Mouse (Mus musculus): ENCODE data around the gene Robo2. TPM values are rescaled to one million over a fixed set of nuclear protein-coding genes. Genes with fewer than 3 reads are reported as not detected.

Gene Robo2
- polyA plus RNA-seq, 1 experiment = not detected

DNA sequence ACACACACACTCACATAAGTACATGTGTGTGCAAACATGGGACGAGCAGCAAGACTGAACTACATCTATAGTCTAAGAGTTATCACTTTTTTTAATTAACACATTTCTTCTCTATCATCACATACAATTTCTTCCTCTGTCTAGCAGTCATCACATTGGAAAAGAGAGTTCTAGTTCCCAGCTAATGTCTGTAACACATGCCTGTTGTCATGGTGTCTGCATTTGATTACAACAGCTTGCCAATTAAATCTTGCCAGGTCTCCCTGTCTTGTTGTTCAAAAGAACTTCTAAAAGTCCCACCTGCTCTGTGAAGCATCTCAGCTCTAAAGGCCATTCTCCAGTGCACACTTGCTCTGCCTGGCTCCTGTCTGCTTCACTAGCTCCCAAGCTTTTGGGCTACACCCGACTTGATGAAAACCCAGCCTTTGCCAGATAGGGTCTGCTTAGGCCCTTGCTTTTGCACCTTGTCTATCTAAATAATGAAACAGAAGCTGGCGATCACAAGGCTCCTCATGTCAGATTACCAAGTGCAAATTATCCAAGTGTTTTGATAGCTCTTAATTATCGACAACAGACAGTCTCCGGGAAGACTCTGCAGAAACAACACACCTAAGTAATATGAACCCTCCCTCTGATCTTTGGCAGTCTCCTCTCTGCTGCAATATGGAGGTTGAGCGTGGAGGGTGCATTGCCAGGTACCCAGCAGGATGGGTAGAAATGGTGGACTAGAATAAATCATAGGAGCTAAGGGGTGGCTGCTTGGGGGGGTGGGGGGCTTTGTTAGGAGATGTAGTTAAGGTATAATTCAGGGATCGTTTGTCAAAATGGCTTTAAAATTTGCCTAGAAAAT is 186.0 kb downstream of the Robo2 start:
- no peaks in the 10 kb centered on the region for H3K36me3 ChIP-seq (replicated peaks; ENCODE audit: low read length)
- H3K9me3 ChIP-seq = no peaks in the 10 kb centered on the region
- no peak overlapping the region for H3K4me3 ChIP-seq (replicated peaks)
- no peaks in the 10 kb centered on the region for H3K27me3 ChIP-seq (replicated peaks)
- TF ChIP-seq FLI1 (IDR thresholded peaks at IDR 0.05; ENCODE audit: low read length) (no peak), GATA1 (IDR thresholded peaks at IDR 0.05; ENCODE audit: borderline replicate concordance, low read length) (no peak)
- H3K4me1 ChIP-seq = no peaks in the 10 kb centered on the region

DNA sequence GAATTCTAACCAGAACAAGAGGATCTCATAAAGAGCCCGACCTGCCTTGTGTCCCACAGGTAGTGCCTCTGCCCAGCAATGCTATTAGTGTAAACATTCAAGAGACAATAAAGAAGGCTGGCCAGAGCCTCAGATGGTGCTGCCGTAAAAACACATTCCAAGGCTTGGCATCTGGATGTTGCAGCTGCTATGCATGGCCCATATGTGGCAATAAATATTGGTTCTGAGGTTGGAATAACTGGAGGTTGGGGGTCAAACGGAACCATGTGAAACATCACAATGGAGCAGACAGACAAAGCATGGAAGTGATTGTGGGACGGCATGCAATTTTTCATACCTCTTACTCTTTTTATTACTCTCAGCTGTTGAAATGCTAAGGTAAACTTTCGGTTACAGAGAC is 189.1 kb downstream of the Robo2 start:
- Histone ChIP-seq H3K36me3 (replicated peaks; ENCODE audit: low read length) (no peaks in the 10 kb centered on the region), H3K4me1 (no peaks in the 10 kb centered on the region), H3K27me3 (replicated peaks) (no peaks in the 10 kb centered on the region), H3K4me3 (replicated peaks) (no peak overlapping the region), H3K9me3 (no peaks in the 10 kb centered on the region)
- TF ChIP-seq FLI1 (IDR thresholded peaks at IDR 0.05; ENCODE audit: low read length) (no peak), GATA1 (IDR thresholded peaks at IDR 0.05; ENCODE audit: borderline replicate concordance, low read length) (no peak)

DNA sequence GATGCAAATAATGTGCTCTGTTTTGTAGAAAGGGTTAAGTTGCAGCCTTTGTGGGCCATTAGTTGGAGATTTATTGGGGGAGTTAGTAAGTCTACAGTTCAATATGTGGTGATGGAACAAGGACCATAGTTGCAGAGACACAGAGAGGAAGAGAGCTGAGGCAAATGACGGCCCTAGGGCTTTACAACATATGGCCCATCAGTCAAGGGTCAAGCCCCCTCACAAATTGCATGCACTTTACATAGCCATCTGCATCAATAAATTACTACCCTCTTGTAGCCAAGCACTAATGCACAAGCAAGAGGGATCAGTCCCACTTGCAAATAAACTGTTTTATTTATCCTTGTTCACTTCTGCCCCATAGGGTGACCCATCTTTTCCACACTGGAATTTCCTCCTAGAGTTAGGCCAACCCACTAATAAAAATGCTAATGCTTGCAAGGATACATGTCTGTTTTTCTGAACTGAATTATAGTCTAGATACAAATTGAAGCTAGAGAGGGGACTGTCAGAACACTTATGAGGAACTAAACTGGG is 194.7 kb downstream of the Robo2 start:
- H3K4me3 ChIP-seq (replicated peaks) = no peak overlapping the region
- no peaks in the 10 kb centered on the region for H3K27me3 ChIP-seq (replicated peaks)
- H3K9me3 ChIP-seq = peaks cover 4% of the 10 kb centered on the region; the same call in 1 of the 2 replicates
- TF ChIP-seq GATA1 (IDR thresholded peaks at IDR 0.05; ENCODE audit: borderline replicate concordance, low read length) = no peak
- no peak for TF ChIP-seq FLI1 (IDR thresholded peaks at IDR 0.05; ENCODE audit: low read length)
- no peaks in the 10 kb centered on the region for H3K36me3 ChIP-seq (replicated peaks; ENCODE audit: low read length)
- no peaks in the 10 kb centered on the region for H3K4me1 ChIP-seq

DNA sequence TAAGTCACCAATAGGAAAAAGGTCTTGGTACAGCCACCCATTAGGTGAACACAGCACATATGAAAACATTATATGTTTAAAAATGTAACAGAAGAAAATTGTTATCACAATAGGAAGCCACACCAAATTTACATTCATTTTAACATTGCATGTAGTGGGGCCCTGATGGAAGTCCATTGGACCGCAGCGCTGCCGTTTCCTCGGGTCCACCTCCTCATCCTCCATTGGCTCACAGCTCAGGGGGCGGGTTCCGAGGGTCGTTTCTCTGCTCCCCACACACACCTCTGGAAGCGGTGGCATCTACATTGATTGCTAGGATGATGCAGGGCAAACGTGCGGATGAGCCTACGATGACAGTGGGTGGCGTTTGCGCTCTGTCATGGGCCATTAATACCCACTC is 195.8 kb downstream of the Robo2 start:
- Histone ChIP-seq H3K36me3 (replicated peaks; ENCODE audit: low read length) (no peaks in the 10 kb centered on the region), H3K9me3 (peaks cover 4% of the 10 kb centered on the region; the same call in 1 of the 2 replicates), H3K4me1 (no peaks in the 10 kb centered on the region), H3K27me3 (replicated peaks) (no peaks in the 10 kb centered on the region), H3K4me3 (replicated peaks) (no peak overlapping the region)
- TF ChIP-seq FLI1 (IDR thresholded peaks at IDR 0.05; ENCODE audit: low read length) (no peak), GATA1 (IDR thresholded peaks at IDR 0.05; ENCODE audit: borderline replicate concordance, low read length) (no peak)

DNA sequence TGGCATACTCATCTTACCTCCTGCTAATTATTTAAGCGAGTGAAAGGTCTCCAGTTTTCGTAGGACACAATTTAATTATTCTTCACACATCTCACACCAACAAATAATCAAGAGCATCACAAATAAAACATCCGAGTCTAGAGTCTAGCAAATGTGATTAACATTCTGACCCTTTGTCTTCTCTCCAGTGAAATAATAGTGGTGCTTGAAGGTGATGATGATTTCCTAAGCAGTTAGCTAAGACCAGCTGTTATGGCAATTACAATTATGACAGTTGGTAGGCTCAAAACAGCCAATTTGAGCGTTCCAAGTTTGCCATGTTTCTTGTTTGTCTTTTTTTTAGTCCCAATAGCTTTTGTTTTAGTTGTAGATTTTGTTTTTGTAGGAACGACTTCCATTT is 210.9 kb downstream of the Robo2 start:
- no peak for TF ChIP-seq GATA1 (IDR thresholded peaks at IDR 0.05; ENCODE audit: borderline replicate concordance, low read length)
- TF ChIP-seq FLI1 (IDR thresholded peaks at IDR 0.05; ENCODE audit: low read length) = no peak
- Histone ChIP-seq H3K36me3 (replicated peaks; ENCODE audit: low read length) (no peaks in the 10 kb centered on the region), H3K4me3 (replicated peaks) (no peak overlapping the region), H3K4me1 (no peaks in the 10 kb centered on the region), H3K27me3 (replicated peaks) (no peaks in the 10 kb centered on the region), H3K9me3 (no peaks in the 10 kb centered on the region)

DNA sequence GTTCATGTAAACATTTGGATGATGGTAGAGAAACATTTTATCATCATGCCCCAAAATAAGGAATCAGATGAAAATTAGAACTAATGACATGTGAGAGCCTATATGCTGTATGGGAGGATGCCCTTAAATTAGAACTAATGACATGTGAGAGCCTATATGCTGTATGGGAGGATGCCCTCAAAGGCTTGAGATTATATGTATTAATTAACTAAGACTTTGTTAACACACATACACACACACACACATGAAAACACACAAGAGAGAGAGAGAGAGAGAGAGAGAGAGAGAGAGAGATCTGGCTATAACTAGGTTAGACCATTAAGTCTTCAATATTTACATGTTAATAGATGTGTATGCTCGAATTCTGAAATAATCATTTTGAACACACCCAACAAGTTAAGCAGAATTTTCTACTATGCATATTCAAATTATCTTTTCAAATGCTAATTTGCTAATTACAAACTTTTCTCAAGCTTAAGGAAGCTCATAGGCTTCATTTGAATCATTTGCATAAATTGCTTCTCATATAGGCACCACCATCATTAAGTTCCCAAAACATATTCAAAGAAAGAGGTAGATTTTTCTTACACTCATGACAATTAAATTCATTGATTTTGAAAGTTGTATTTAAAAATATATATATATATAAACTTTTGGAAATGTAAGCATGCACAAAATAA is 211.5 kb downstream of the Robo2 start:
- TF ChIP-seq FLI1 (IDR thresholded peaks at IDR 0.05; ENCODE audit: low read length) (no peak), GATA1 (IDR thresholded peaks at IDR 0.05; ENCODE audit: borderline replicate concordance, low read length) (no peak)
- no peaks in the 10 kb centered on the region for H3K4me1 ChIP-seq
- H3K9me3 ChIP-seq = no peaks in the 10 kb centered on the region
- H3K4me3 ChIP-seq (replicated peaks) = no peak overlapping the region
- H3K36me3 ChIP-seq (replicated peaks; ENCODE audit: low read length) = no peaks in the 10 kb centered on the region
- H3K27me3 ChIP-seq (replicated peaks) = no peaks in the 10 kb centered on the region

DNA sequence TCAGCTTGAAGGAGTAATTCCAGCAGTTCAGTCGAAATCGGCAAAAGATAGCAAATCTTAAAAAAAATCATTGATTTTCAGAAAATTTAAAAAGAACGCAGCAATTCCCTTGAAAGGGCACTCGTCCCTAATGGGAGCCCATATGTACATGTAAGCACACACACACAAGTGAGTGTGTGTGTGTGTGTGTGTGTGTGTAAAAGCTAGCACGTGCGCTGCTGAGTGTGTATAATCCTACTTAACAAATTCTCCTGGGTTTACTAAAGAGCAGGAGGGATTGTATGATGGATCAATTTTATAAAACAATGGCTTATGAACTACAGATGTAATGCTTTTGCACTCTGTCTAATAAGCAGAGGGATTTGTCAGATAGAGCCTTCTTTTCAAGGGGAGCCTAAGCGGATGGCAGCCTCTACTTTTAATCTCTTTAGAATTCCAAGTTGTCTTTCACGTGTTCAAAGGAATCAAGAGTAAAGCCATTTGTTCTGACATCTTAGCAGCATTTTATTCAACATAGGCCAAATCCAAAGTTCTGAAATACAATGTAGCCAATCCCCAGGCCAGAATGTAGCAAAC is 218.6 kb downstream of the Robo2 start:
- no peak overlapping the region for H3K4me3 ChIP-seq (replicated peaks)
- no peaks in the 10 kb centered on the region for H3K4me1 ChIP-seq
- TF ChIP-seq FLI1 (IDR thresholded peaks at IDR 0.05; ENCODE audit: low read length) = no peak
- TF ChIP-seq GATA1 (IDR thresholded peaks at IDR 0.05; ENCODE audit: borderline replicate concordance, low read length) = no peak
- no peaks in the 10 kb centered on the region for H3K36me3 ChIP-seq (replicated peaks; ENCODE audit: low read length)
- no peaks in the 10 kb centered on the region for H3K27me3 ChIP-seq (replicated peaks)
- no peaks in the 10 kb centered on the region for H3K9me3 ChIP-seq

DNA sequence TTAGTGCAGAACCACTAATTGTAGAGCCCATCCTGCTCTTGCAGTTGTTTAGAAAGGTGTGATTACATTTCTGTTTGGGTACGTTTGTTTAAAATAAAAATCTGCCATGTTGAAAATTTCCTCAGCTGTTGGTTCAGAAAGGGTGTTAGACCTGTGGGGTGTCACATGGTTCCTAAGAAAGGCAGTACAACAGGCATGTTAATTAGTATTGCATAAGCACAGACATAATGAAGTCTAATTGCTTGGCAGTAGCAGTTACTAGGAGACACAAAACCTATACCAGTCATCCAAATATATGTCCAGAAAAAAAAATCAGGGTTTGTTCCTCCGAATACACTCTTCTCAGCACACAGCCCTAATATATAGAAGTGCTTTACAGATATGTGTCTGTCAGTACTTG is 220.0 kb downstream of the Robo2 start:
- no peak overlapping the region for H3K4me3 ChIP-seq (replicated peaks)
- TF ChIP-seq GATA1 (IDR thresholded peaks at IDR 0.05; ENCODE audit: borderline replicate concordance, low read length) (no peak), FLI1 (IDR thresholded peaks at IDR 0.05; ENCODE audit: low read length) (no peak)
- no peaks in the 10 kb centered on the region for H3K4me1 ChIP-seq
- no peaks in the 10 kb centered on the region for H3K27me3 ChIP-seq (replicated peaks)
- no peaks in the 10 kb centered on the region for H3K9me3 ChIP-seq
- H3K36me3 ChIP-seq (replicated peaks; ENCODE audit: low read length) = no peaks in the 10 kb centered on the region

DNA sequence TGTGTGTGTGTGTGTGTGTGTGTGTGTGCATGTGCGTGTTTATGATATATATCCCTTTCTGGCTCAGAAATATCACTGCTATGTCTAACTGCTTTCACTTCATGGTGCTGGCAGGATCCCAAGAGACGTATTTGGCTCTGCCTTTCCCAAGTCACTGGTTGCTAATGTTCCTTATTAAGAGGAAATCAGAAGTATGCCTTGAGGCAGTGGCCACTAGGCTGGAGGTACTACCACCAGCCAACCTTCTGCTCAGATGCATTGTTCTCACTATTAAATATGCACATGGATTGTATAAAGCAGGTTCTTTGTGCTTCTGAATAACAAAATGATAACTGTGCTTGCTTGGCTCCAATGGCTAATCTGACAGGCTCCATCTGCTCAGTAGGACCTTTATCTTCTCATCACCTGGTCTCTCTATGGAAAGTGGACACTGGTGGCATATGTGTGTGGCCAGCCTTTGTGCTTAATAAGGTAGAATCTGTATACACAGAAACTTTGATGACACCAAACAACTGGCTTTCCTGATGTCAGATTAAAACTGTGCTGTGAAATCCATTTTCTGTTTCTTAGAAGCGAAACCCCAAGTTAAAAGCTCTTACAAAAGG is 229.0 kb downstream of the Robo2 start:
- H3K36me3 ChIP-seq (replicated peaks; ENCODE audit: low read length) = no peaks in the 10 kb centered on the region
- no peak overlapping the region for H3K4me3 ChIP-seq (replicated peaks)
- H3K9me3 ChIP-seq = no peaks in the 10 kb centered on the region
- no peaks in the 10 kb centered on the region for H3K4me1 ChIP-seq
- TF ChIP-seq GATA1 (IDR thresholded peaks at IDR 0.05; ENCODE audit: borderline replicate concordance, low read length) (no peak), FLI1 (IDR thresholded peaks at IDR 0.05; ENCODE audit: low read length) (no peak)
- no peaks in the 10 kb centered on the region for H3K27me3 ChIP-seq (replicated peaks)

All from megakaryocyte, embryonic 14.5 days (primary cell).